Mouse (Mus musculus) liver, embryonic 13.5 days (tissue): Measurements from ENCODE around the gene Tex14. TPM values are rescaled to one million over a fixed set of nuclear protein-coding genes. Genes with fewer than 3 reads are reported as not detected.
A peak's percentile ranks its signal among the peaks of the same experiment; 100 is the strongest.
"Not testable (repeated sequence)": the region's sequence is repeated elsewhere in the genome, so short reads cannot be mapped to it uniquely, and the experiment has no call there.

Source experiments
- ATAC-seq: fragments of 200-750 bp; cut with Nextera tagmentation; 2 replicates; pipeline ENCODE4 v1.8.0; 2017; ENCODE audit warnings: low read depth, mild to moderate bottlenecking, moderate number of reproducible peaks, moderate library complexity
- DNase-seq: peaks from one replicate; pipeline ENCODE4 v3.0.0; 2022
- H3K27ac ChIP-seq: fragments of 300-500 bp; sonication (generic); 2 replicates; pipeline ENCODE4 v1.5.1; 2015; ENCODE audit warnings: moderate library complexity, mild to moderate bottlenecking, inconsistent platforms
- H3K27me3 ChIP-seq: fragments of 300-500 bp; sonication (generic); 2 replicates; pipeline ENCODE4 v1.6.1; 2015; ENCODE audit warnings: mild to moderate bottlenecking, inconsistent platforms
- H3K36me3 ChIP-seq: fragments of 300-500 bp; sonication (generic); 2 replicates; pipeline ENCODE4 v1.6.1; 2015; ENCODE audit warnings: mild to moderate bottlenecking, inconsistent platforms
- H3K4me1 ChIP-seq: fragments of 300-500 bp; sonication (generic); replicated peaks from 2 replicates; pipeline ENCODE4 v1.6.1; 2015; ENCODE audit warnings: inconsistent platforms
- H3K4me2 ChIP-seq: fragments of 300-500 bp; sonication (generic); 2 replicates; pipeline ENCODE4 v1.6.1; 2015; ENCODE audit warnings: inconsistent platforms, mild to moderate bottlenecking, moderate library complexity
- H3K4me3 ChIP-seq: fragments of 300-500 bp; sonication (generic); replicated peaks from 2 replicates; pipeline ENCODE4 v1.5.1; 2015; ENCODE audit warnings: mild to moderate bottlenecking, inconsistent platforms
- H3K9ac ChIP-seq: fragments of 300-500 bp; sonication (generic); 2 replicates; pipeline ENCODE4 v1.6.1; 2015; ENCODE audit warnings: mild to moderate bottlenecking, inconsistent platforms
- H3K9me3 ChIP-seq: fragments of 300-500 bp; sonication (generic); replicated peaks from 2 replicates; pipeline ENCODE4 v1.6.1; 2016; ENCODE audit warnings: inconsistent platforms
- WGBS: fragments of 180-500 bp; shearing (Covaris S2); methylation state at CpG from one replicate; pipeline ENCODE4 v1.1.7; 2015; ENCODE audit not compliant: insufficient replicate concordance; 5-methylcytosine and 5-hydroxymethylcytosine counted together
- polyA plus RNA-seq: library from polyadenylated mRNA; unstranded; fragments of >200 nt; fragmentation: Nextera tagmentation; extraction: Ambion mirVana; gene quantifications from 2 replicates; pipeline ENCODE4 v1.2.1, GENCODE M21; 2015

Gene Tex14
- polyA plus RNA-seq, 1 experiment from 2014 or later: 0.10 TPM

GRCm38 (mm10) chr11:87452779-87453178 lies 47.9 kb downstream of the Tex14 start:
- H3K4me3 ChIP-seq, DNase-seq, ATAC-seq, H3K4me2 ChIP-seq, H3K27me3 ChIP-seq, H3K27ac ChIP-seq, H3K36me3 ChIP-seq, H3K9me3 ChIP-seq: not testable (repeated sequence)
- 62% methylated on average over 8 of the region's 8 CpGs for WGBS
- Histone ChIP-seq H3K9ac (peak overlapping the region; percentile 51; the same call in 1 of the 2 replicates), H3K4me1 (peaks cover 25% of the 10 kb centered on the region)

- Histone ChIP-seq H3K4me1 (peaks cover 22% of the 10 kb centered on the region), H3K27ac (no peak overlapping the region; the same call in 1 of the 2 replicates), H3K9me3 (no peaks in the 10 kb centered on the region), H3K27me3 (no peaks in the 10 kb centered on the region), H3K9ac (peak overlapping the region; percentile 51; the same call in 1 of the 2 replicates), H3K4me2 (no peak overlapping the region), H3K4me3 (no peak overlapping the region), H3K36me3 (no peaks in the 10 kb centered on the region)
- 15% methylated on average over 13 of the region's 13 CpGs for WGBS
- no peak for DNase-seq
- ATAC-seq: no peak
Measured at GRCm38 (mm10) chr11:87453216-87454034, 48.6 kb downstream of the Tex14 start.

- Histone ChIP-seq H3K27me3 (no peaks in the 10 kb centered on the region), H3K36me3 (no peaks in the 10 kb centered on the region), H3K9me3 (no peaks in the 10 kb centered on the region), H3K9ac (0 out of 2 replicates have a peak overlapping the region, but pooled peaks have one; percentile 7), H3K27ac (no peak overlapping the region), H3K4me1 (peaks cover 22% of the 10 kb centered on the region), H3K4me3 (no peak overlapping the region), H3K4me2 (no peak overlapping the region)
- DNase-seq: no peak
- WGBS: 55% methylated on average over 2 of the region's 2 CpGs
- no peak for ATAC-seq
Measured at GRCm38 (mm10) chr11:87454035-87454690, 49.3 kb downstream of the Tex14 start.

GRCm38 (mm10) chr11:87455573-87455972 lies 50.7 kb downstream of the Tex14 start:
- no peak for DNase-seq
- H3K9me3 ChIP-seq: no peaks in the 10 kb centered on the region
- H3K4me1 ChIP-seq: peaks cover 15% of the 10 kb centered on the region
- H3K27me3 ChIP-seq: no peaks in the 10 kb centered on the region
- no peak overlapping the region for H3K9ac ChIP-seq
- no peak overlapping the region for H3K4me3 ChIP-seq
- H3K4me2 ChIP-seq: no peak overlapping the region
- WGBS: 83% methylated on average over 5 of the region's 5 CpGs
- no peak for ATAC-seq
- H3K36me3 ChIP-seq: no peaks in the 10 kb centered on the region
- no peak overlapping the region for H3K27ac ChIP-seq

GRCm38 (mm10) chr11:87455984-87456383 lies 51.1 kb downstream of the Tex14 start:
- Histone ChIP-seq H3K27ac (no peak overlapping the region), H3K9me3 (no peaks in the 10 kb centered on the region), H3K4me1 (peaks cover 15% of the 10 kb centered on the region), H3K4me3 (no peak overlapping the region), H3K36me3 (no peaks in the 10 kb centered on the region), H3K4me2 (no peak overlapping the region), H3K9ac (no peak overlapping the region), H3K27me3 (no peaks in the 10 kb centered on the region)
- 71% methylated on average over 4 of the region's 4 CpGs for WGBS
- ATAC-seq (no peak), DNase-seq (no peak)

GRCm38 (mm10) chr11:87460566-87460965 lies 55.7 kb downstream of the Tex14 start:
- no peak for DNase-seq
- H3K9ac ChIP-seq: no peak overlapping the region
- no peak overlapping the region for H3K4me2 ChIP-seq
- H3K9me3 ChIP-seq: no peaks in the 10 kb centered on the region
- no peaks in the 10 kb centered on the region for H3K36me3 ChIP-seq
- H3K4me1 ChIP-seq: peaks cover 21% of the 10 kb centered on the region
- 76% methylated on average over 6 of the region's 6 CpGs for WGBS
- no peak overlapping the region for H3K4me3 ChIP-seq
- no peak for ATAC-seq
- H3K27ac ChIP-seq: no peak overlapping the region
- no peaks in the 10 kb centered on the region for H3K27me3 ChIP-seq

GRCm38 (mm10) chr11:87461780-87462460 lies 57.1 kb downstream of the Tex14 start:
- Histone ChIP-seq H3K9ac (peak overlapping the region; percentile 61), H3K4me1 (peaks cover 30% of the 10 kb centered on the region), H3K4me3 (peak overlapping the region; percentile 22), H3K27ac (peak overlapping the region; percentile 66), H3K4me2 (peak overlapping the region; percentile 58)
- under 1% methylated on average over 24 of the region's 58 CpGs for WGBS
- ATAC-seq (peak; percentile 91), DNase-seq (peak; percentile 77)
- H3K27me3 ChIP-seq, H3K36me3 ChIP-seq, H3K9me3 ChIP-seq: not testable (repeated sequence)

- no peak overlapping the region for H3K9ac ChIP-seq
- H3K9me3 ChIP-seq: no peaks in the 10 kb centered on the region
- ATAC-seq: peak; percentile 86
- 2% methylated on average over 9 of the region's 9 CpGs for WGBS
- H3K27ac ChIP-seq: peak overlapping the region; percentile 86
- H3K4me3 ChIP-seq: no peak overlapping the region
- DNase-seq: peak; percentile 66
- H3K36me3 ChIP-seq: no peaks in the 10 kb centered on the region
- peaks cover 33% of the 10 kb centered on the region for H3K4me1 ChIP-seq
- no peaks in the 10 kb centered on the region for H3K27me3 ChIP-seq
- no peak overlapping the region for H3K4me2 ChIP-seq
Measured at GRCm38 (mm10) chr11:87462461-87463242, 57.8 kb downstream of the Tex14 start.

- Histone ChIP-seq H3K4me2 (no peak overlapping the region), H3K27ac (peak overlapping the region; percentile 86), H3K9ac (no peak overlapping the region), H3K4me1 (peaks cover 39% of the 10 kb centered on the region), H3K27me3 (no peaks in the 10 kb centered on the region), H3K4me3 (no peak overlapping the region), H3K9me3 (no peaks in the 10 kb centered on the region), H3K36me3 (no peaks in the 10 kb centered on the region)
- DNase-seq (no peak), ATAC-seq (no peak)
- 42% methylated on average over 5 of the region's 5 CpGs for WGBS
Measured at GRCm38 (mm10) chr11:87463243-87463540, 58.3 kb downstream of the Tex14 start.

- H3K27me3 ChIP-seq, H3K4me3 ChIP-seq, ATAC-seq, DNase-seq, H3K9me3 ChIP-seq, H3K27ac ChIP-seq, H3K4me2 ChIP-seq, H3K36me3 ChIP-seq: not testable (repeated sequence)
- 0 out of 2 replicates have a peak overlapping the region, but pooled peaks have one; percentile 8 for H3K9ac ChIP-seq
- WGBS: 77% methylated on average over 4 of the region's 4 CpGs
- H3K4me1 ChIP-seq: peaks cover 46% of the 10 kb centered on the region
Measured at GRCm38 (mm10) chr11:87463792-87464430, 59.0 kb downstream of the Tex14 start.
